Mouse (Mus musculus): ENCODE data around the gene Ccr9. TPM values are rescaled to one million over a fixed set of nuclear protein-coding genes. Genes with fewer than 3 reads are reported as not detected.
"Not testable (repeated sequence)": the region's sequence is repeated elsewhere in the genome, so short reads cannot be mapped to it uniquely, and the experiment has no call there.

Gene Ccr9
- total RNA-seq, 2 experiments from 2014 or later = 0.21 to 0.52 TPM

- no peak for ATAC-seq (replicated peaks; ENCODE audit: poor library complexity)
Observed at GRCm38 (mm10) chr9:123713111-123713510, 34.9 kb downstream of the Ccr9 start.

GRCm38 (mm10) chr9:123716301-123716700 lies 38.1 kb downstream of the Ccr9 start:
- ATAC-seq (replicated peaks; ENCODE audit: poor library complexity) = no peak

GRCm38 (mm10) chr9:123717186-123718008 lies 39.2 kb downstream of the Ccr9 start, which contains the start of gene Lztfl1:
TSS of gene Lztfl1 (minus strand) at chr9:123717697.
- ATAC-seq (replicated peaks; ENCODE audit: poor library complexity) = peak; percentile 99

GRCm38 (mm10) chr9:123722737-123723493 lies 44.7 kb downstream of the Ccr9 start:
- peak; percentile 65 for ATAC-seq (replicated peaks; ENCODE audit: poor library complexity)

GRCm38 (mm10) chr9:123731271-123731670 lies 53.0 kb downstream of the Ccr9 start:
- ATAC-seq (replicated peaks; ENCODE audit: poor library complexity) = no peak

- ATAC-seq (replicated peaks; ENCODE audit: poor library complexity) = no peak
Observed at GRCm38 (mm10) chr9:123734133-123734532, 55.9 kb downstream of the Ccr9 start.

- ATAC-seq (replicated peaks; ENCODE audit: poor library complexity) = no peak
Observed at GRCm38 (mm10) chr9:123740799-123741198, 62.6 kb downstream of the Ccr9 start.

GRCm38 (mm10) chr9:123749687-123750086 lies 71.4 kb downstream of the Ccr9 start:
- not testable (repeated sequence) for ATAC-seq (replicated peaks; ENCODE audit: poor library complexity)

- ATAC-seq (replicated peaks; ENCODE audit: poor library complexity) = peak; percentile 55
Observed at GRCm38 (mm10) chr9:123754333-123754732, 76.1 kb downstream of the Ccr9 start.

GRCm38 (mm10) chr9:123756752-123757151 lies 78.5 kb downstream of the Ccr9 start:
- peak; percentile 42 for ATAC-seq (replicated peaks; ENCODE audit: poor library complexity)

GRCm38 (mm10) chr9:123757326-123757725 lies 79.1 kb downstream of the Ccr9 start:
- ATAC-seq (replicated peaks; ENCODE audit: poor library complexity) = no peak

GRCm38 (mm10) chr9:123758156-123758555 lies 79.9 kb downstream of the Ccr9 start:
- no peak for ATAC-seq (replicated peaks; ENCODE audit: poor library complexity)

GRCm38 (mm10) chr9:123758645-123759044 lies 80.4 kb downstream of the Ccr9 start:
- ATAC-seq (replicated peaks; ENCODE audit: poor library complexity) = no peak

GRCm38 (mm10) chr9:123760806-123761205 lies 82.6 kb downstream of the Ccr9 start:
- ATAC-seq (replicated peaks; ENCODE audit: poor library complexity) = no peak

- ATAC-seq (replicated peaks; ENCODE audit: poor library complexity) = no peak
Observed at GRCm38 (mm10) chr9:123762886-123763285, 84.6 kb downstream of the Ccr9 start.

- ATAC-seq (replicated peaks; ENCODE audit: poor library complexity) = no peak
Observed at GRCm38 (mm10) chr9:123763771-123764170, 85.5 kb downstream of the Ccr9 start.

GRCm38 (mm10) chr9:123766996-123767395 lies 88.8 kb downstream of the Ccr9 start:
- no peak for ATAC-seq (replicated peaks; ENCODE audit: poor library complexity)

- no peak for ATAC-seq (replicated peaks; ENCODE audit: poor library complexity)
Observed at GRCm38 (mm10) chr9:123768443-123768842, 90.2 kb downstream of the Ccr9 start.

GRCm38 (mm10) chr9:123769532-123769931 lies 91.3 kb downstream of the Ccr9 start:
- ATAC-seq (replicated peaks; ENCODE audit: poor library complexity) = peak; percentile 90

- peak; percentile 51; the same call in 1 of the 2 replicates for ATAC-seq (replicated peaks; ENCODE audit: poor library complexity)
Observed at GRCm38 (mm10) chr9:123773299-123773698, 95.1 kb downstream of the Ccr9 start.

GRCm38 (mm10) chr9:123788855-123789529 lies 110.8 kb downstream of the Ccr9 start:
- no peak for ATAC-seq (replicated peaks; ENCODE audit: poor library complexity)
